Mouse (Mus musculus): ENCODE data around the gene Fam3c.
A peak's percentile ranks its signal among the peaks of the same experiment; 100 is the strongest.

Fam3c gene

DNA sequence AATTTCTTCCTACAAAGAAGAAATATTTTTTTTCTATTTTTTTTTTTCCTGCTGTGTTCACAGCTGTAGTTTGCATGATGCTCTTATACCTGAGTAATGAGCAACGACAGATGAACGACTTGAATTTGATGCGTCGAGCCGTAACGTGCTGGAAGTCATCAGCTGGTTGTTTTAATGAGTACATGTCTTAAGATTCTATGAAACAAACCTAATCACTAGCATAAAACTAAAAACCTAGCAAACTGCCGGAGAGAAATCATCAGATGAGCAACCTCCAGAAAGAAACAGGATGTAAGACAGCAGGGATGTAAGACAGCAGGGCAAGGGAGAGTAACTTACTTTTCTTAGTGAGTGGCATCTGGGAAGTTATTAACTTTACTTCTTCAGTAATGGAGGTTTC lies 1.4 kb downstream of the Fam3c start:
- no peak for DNase-seq (ENCODE audit: extremely low read depth, low read depth, low spot score)

DNA sequence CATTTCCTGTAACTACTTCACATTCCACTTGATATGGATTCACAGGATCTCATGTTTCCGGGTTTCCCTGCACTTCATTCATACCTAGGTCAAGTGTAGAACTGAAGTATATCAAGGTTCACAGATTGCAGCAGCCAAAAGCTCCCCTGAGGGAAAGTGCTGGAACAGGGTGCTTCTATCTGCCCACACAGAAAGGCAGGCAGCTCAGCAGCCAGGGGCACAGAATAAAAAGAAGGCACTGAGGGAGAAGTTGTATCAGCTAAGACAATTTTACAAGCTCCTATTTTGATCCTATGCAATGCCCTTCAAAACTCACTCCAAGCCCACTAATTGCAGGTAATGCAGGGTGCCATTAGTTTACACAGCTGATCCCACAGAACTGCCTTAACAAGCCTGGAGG lies 2.0 kb downstream of the Fam3c start:
- DNase-seq (ENCODE audit: extremely low read depth, low read depth, low spot score): peak; percentile 77

DNA sequence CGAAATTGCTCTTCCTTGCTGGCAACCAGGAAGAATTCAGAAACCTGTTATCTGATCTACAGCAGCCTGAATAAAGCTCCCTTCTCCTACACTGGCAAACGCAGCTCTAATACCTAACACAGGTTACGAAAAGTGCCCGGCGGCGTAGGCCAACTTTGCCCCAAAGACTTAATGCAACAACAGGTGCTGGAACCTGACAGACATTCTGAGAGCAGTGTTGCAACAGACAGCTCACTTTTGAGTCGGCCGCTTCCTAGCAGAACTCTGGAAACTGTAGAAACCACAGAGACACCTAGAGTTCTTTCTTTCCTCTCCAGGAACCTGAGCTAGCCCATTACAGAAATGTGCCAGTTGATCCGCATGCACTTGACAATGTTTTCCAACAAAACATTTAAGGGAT lies 4.5 kb downstream of the Fam3c start:
- peak; percentile 98 for DNase-seq (ENCODE audit: extremely low read depth, low read depth, low spot score)

DNA sequence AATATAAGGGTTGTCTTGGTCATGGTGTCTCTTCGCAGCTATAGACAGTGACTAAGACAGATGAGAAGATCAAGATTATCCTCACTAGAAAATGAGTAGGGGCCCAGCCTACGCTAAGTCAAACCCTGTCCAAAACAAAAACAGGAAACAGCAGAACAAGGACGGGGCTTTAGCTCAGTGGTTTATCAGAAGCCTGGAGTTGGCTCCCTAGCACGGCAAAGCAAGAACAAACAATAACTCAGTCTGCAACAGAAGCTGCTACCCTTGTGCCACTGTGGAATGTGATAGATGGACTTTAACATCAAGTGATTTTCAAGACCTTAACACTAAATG lies 5.8 kb downstream of the Fam3c start:
- no peak for DNase-seq (ENCODE audit: extremely low read depth, low read depth, low spot score)

DNA sequence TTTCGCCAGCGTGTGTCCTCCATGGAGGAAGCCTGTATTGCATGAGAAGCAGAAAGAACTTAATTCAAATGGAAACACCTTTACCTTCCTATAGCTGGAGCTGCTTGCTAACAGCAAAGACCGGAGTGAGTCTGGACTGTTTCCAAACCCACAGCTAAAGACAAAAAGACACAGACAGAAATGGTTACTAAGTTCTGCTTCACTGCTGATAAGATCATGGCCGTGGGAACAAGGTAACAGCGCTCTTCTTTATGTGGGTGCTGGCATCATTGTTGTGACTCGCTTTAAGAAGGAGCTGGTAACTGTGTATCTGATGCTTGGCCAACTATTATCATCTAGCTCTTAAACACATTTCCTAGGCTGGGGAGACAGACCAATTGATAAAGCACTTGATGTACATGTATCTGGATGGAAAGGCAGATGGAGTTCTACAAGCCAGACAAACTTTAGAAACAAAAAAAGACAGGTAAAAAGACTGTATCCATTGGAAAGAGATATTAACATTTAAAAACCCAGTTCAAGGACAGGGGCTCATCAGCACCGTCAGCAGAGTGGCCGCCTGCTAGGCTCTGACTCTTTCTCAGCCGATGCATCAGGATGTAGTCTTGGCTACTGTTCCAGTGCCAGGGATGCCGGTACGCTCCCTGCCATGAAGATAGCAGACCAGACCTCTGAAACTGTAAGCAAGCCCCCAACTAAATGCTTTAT lies 6.4 kb downstream of the Fam3c start:
- DNase-seq (ENCODE audit: extremely low read depth, low read depth, low spot score): peak; percentile 83

DNA sequence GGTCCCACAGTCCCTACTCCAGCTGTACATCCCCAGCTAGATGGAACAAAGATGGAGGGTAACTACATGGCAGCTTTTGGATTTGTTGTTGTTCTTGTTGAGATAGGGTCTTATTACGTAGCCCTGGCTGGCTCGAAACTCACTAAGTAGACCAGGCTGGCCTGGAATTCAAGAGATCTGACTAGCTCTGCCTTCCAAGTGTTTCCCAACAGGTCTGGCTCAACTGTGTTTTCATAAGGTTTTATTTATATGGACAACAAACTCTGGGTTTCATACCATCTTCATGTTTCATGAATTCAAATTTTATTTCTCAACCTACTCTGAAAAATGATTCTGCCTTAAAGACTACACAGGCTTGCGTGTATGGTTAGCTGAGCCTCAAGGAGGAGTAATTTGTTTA lies 7.1 kb downstream of the Fam3c start:
- peak; percentile 50 for DNase-seq (ENCODE audit: extremely low read depth, low read depth, low spot score)

DNA sequence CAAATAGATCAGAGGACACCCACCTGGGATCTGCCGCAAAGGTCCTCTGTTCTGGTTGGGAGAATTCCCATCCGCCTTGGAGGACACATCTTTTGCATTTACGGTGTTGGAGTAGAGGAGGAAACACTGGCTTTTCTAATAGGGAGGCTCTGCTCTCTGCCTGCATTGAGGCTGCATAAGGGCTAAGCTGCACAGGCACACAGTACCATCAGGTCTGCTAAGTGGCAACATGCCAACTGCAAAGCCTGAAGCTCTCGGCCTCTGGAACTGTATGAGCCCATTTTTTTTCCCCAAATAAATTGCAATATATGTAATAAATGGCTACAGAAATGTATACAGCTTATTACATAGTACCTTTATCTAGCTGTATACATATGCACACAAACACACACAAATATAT lies 7.9 kb downstream of the Fam3c start:
- no peak for DNase-seq (ENCODE audit: extremely low read depth, low read depth, low spot score)

DNA sequence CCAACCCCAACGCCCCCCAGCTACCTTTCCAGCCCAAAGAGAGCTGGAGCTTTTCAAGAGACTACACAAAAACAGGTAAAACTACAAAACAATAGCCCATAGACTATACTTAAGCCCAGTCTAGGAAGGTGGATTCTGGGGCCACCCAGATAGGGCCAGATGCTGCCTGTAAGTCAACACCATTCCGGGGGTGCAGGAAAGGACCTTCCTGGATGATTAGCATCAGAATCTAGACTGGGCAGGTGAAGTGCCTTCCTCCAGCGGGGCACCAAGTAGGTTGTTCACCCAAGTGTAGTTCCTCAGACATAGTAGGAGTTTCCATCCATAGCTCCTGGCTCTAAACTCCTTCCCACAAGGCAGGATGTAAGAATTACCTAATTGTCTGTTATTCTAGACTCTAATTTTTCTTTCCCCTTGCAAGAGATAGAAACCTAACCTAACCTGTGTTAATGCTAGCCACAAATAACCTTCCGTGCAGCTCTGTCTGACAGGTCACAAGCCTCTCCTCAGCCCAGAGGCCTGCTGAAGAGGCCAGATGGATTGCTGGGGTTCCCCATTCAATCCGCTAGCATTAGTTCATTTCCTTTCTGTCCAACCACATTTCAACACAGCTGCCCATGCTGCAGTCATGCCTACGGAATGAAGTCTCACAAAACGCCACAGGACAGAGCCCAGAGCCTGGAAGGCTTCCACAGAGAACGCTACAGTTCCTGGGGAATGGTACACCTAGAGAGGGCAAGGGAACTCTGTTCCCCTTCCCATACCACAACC lies 8.7 kb downstream of the Fam3c start:
- no peak for DNase-seq (ENCODE audit: extremely low read depth, low read depth, low spot score)

DNA sequence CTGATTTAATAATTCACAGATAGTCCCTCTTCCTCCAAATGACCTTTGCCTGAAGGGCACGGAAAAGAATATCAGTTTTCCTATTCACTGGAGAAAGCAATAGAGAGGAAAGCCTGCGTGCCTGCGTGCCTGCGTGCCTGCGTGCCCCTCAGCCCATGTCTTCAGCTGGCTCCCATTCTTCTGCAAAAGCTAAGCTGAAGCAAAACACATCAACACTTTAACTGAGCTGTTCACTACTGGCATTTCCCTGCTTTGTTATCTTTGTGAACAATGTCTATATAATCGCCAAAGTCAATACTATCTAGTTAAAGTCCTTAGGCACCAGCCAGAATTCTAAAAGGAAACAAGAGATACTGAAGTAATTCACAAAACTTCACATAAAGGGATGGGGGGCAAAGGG lies 11.6 kb downstream of the Fam3c start:
- no peak for DNase-seq (ENCODE audit: extremely low read depth, low read depth, low spot score)

DNA sequence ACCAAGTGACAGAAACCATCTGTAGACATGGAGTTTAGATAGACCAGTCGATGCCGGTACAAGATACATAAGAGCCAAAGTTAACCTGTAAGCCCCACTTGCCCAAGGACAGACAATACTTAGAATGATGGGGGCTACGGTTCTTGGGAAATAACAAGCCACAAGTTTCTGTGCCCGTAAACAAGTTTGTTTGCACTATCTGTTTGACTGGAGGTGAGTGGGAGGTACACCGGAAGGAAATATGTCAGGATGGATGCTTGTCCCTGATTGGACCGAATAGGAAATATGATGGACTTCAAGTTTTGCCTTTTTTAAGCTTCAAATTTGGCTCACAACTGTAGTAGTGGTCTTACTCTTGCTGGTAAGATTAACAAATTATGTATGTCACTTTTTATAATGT lies 12.3 kb downstream of the Fam3c start:
- DNase-seq (ENCODE audit: extremely low read depth, low read depth, low spot score): no peak

DNA sequence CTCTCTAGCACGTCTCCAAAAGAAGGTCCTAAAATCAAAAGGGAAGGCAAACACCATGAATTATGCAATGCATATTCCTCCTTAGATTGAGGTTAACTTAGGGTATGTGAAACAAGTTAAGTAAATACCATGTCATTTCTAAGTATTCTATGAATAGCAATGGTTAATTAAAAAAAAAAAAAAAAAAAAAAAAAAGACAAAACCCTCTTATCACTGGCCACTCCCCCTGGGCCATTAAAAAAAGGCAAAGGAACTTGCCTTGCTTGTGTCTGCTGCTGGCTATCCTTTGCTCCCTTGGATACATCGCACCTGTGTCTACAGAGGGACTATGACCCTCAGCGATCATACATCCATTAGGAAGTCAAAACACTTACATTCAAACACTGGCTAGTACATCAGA lies 12.8 kb downstream of the Fam3c start:
- DNase-seq (ENCODE audit: extremely low read depth, low read depth, low spot score): no peak

DNA sequence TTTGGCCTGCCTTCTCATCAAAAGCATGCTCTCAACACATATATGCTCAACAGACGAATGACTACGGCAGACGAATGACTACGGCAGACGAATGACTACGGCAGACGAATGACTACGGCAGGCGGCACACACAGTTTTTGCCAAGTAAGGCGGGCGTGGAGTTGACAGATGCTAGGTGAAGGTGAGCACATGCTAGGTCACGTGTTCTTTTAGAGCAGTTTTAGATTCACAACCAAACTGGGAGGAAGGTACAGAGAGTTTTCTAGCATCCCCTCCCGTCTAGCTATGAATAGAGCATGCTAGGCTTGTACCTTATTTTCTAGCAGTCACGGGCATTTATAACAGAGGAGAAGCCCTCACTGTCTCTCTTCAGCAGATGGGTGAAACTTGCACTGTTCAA lies 15.3 kb downstream of the Fam3c start:
- no peak for DNase-seq (ENCODE audit: extremely low read depth, low read depth, low spot score)

DNA sequence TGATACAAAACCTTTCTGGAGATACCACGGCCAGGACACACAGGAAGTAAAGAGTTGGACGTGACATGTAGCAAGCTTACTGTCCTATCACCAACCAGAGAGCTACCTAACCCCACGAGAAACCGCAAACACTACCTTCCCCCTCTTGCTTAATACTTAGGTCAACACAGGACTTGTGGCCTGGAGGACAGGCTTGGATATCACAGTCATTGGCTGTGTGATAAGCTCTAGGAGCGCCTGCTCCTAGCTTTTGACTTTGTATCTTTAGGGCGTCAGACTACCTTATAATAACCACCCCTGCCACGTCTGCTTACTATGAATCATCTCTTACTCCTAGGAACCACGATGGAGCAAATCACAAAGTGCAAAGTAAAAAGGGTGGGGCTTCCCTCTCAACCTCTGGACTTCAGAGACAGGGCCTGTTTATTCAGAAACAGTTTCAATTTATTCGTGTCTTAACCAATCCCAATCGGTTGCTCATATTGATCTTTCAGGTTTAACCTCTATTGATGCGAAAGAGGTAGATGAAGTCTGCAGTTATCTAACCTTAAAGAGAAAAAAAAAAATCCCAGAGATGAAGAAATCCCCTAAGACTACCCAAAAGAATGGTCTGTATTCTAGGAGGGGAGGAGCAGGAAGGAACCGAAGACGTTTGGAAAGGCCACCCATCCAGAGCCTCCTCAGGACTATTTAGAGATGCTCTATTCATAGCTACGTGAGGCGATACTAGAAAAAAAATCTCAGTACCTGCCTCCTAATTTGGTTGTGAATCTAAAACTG lies 16.1 kb downstream of the Fam3c start:
- DNase-seq (ENCODE audit: extremely low read depth, low read depth, low spot score): no peak

DNA sequence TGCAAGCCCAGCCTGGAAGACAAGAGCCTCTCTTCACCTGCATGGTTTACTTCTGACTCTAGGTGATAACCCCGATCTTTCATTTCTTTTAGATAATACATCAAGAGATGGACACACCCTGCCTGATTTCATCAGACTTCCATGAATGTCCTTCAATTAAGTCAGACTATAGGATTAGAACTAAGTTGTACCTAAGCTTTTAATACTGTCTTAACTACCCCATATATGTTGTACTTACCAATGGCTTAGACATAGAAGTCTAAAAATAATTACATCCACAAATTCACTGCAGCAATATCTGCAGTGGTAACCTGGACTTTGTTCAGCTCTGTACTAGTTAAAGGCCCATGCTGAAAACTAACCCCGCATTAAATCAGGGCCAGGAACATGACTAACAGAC lies 23.5 kb downstream of the Fam3c start:
- no peak for DNase-seq (ENCODE audit: extremely low read depth, low read depth, low spot score)

DNA sequence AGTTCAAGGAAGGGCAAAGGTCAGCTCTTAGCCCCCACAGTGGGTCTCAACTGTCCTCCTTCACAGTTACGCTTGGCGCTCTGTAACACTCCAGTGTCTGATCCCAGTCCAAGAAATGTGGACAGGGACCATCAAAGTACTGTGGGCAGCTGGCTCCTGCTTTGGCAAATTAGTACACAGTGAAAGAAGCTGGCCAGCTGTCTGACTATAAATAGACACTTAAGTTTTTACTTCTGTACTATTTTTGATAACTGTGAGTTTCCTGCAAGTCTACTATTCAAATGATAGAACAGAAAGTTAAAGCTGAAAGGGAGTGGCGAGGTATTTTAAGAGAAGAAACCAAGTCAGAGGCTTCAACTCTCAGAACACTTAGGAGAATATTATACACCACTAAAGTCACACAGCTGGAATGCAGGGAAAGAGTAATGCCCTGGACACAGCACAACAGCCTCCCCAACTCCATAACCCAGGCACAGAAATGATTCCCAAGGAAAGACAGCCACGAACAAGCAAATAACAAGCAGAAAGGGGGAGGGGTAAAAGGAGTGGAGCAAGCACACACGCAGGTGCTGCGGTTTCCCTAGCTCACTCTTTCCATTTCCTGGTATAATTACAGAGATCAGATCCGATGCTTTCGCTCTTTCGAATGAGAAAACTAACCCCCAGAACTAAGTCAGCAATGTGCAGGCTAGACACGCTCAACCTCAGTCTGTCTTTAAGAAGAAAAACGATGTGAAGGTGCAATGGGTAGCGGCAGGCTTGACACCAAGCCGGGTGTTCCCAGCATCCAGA lies 25.7 kb downstream of the Fam3c start:
- DNase-seq (ENCODE audit: extremely low read depth, low read depth, low spot score): no peak

DNA sequence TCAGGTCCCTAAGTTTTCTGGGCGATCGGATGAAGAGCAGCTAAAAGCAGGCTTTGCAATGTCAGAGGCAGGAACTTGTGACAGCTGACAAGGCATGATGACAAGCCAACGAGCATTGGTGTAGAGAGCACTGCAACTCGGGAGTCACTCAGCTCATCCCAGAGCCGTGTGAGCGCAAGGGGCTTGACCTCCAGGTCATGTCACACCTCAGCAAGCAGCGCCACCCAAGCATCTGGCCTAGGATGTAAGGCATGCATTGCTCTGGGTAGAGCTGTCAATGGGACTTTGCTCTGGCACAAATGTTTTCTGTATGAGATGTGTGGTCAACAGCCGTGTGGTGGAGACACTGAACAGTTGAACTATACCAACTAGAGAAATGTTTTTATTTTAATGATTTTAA lies 28.1 kb downstream of the Fam3c start:
- no peak for DNase-seq (ENCODE audit: extremely low read depth, low read depth, low spot score)

DNA sequence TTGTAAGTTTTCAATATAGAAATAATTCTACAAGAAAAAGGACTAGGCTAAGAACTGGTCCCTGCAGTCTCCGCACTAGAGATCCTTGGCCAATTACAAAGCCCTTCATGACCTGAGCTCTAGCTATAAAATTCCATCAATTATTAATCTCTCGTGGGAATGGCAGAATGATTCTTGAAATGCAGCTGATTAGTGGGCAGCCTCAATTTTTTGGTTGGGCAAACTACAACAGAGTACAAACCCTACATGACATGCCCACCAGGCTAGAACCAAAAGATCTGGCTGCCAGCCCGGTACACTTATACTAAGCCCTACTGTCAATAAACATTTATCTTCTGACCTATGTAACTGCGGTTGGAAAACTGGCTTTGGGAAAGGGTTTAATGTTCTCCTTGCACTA lies 29.0 kb downstream of the Fam3c start:
- no peak for DNase-seq (ENCODE audit: extremely low read depth, low read depth, low spot score)

DNA sequence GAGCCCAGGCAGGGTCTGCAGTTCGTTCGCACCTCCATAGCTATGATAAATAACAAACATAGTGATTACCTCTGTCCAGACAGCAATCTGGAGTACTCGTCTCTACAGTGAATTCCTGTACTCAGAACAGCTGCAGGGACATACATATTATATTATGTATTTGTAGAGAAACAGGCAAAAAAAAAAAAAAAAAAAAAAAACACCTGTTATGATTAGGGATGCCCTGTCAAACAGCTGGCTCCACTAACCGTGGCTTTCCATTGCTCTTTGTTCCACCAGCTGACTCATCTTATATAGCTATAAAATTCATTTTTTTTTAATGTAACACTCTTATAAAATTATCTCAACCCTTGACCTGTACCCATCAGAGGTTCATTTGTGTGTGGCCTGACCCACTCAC lies 29.8 kb downstream of the Fam3c start:
- no peak for DNase-seq (ENCODE audit: extremely low read depth, low read depth, low spot score)

DNA sequence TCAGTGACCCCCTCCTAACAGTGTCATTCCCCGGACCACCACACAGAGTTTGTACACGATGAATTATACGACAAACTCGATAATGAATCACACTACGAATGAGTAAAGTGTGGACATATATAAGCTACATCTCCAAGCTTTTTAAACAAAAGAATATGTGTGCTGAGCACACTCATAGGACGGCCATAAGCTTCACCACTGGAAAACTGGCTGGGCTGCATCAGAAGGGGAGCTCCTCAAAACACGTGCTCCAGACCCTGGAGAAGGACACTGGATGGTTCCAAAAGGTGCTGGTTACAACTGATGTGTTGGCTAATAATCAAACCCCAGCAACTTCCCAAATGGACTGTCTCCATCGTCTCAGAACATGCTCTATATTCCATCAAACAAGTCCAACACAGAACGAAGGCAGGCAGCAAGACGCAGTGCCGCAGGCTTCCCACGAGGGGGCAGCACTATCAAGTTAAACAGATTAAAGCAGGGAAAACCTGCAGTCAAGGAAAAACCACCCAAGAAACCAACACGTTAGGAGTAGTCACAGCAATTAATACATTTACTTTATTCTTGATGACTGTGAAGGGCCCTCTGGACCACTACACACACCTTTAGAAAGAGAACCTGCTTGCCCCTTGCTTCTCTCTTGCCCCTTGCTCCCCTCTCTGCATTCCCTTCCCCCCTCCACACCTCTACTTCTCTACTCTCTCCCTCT lies 30.5 kb downstream of the Fam3c start:
- no peak for DNase-seq (ENCODE audit: extremely low read depth, low read depth, low spot score)

DNA sequence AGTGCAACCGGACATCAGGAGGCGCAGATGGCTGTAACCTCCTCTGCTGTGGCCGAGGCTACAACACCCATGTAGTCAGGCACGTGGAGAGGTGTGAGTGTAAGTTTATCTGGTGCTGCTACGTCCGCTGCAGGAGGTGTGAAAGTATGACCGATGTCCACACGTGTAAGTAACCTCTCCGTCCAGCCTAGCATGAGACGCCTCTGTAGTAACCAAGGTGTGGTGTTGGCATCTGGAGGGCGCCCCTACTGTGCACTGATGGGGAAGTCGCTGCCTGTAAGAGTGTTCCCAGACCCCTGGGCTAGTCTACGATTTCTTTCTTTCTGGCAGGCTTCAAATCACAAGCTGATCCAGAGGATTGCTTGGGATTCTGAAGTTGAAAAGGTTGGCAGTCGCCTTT lies 58.0 kb downstream of the Fam3c start:
- no peak for DNase-seq (ENCODE audit: extremely low read depth, low read depth, low spot score)

DNA sequence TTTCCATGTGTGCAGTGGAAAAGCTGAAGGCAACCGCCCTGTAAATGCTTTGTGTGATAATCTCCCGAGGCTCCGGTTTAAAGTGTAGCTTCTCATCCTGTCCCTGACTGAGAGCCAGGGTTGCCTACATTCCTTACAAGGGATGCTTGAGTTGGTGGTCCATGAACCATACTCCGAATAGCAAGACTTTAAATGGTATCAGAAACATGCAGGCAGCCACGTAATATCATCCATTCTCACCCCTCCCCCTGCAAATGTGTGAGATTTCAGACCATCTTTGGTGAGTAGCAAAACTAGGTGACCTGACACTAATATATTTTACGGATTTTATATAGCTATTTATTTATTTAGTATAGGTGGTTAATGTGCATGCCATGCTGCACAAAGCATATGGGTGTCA lies 59.0 kb downstream of the Fam3c start:
- DNase-seq (ENCODE audit: extremely low read depth, low read depth, low spot score): no peak

Data from fat pad, adult 2 months (tissue).